ENCODE assay signal across 8 mouse cellular contexts in genomic region chr13:59834786-59835452, GRCm38 (mm10). TPM values are rescaled to one million over a fixed set of nuclear protein-coding genes. Genes with fewer than 3 reads are reported as not detected.
DNase-seq lines count a peak whose midpoint lies in the region; ATAC-seq lines count a peak whose summit lies in the region.

No protein-coding gene starts in this region.

- H3K4me1 ChIP-seq in neural tube, embryonic 13.5 days (replicated peaks) = no peaks in the 10 kb centered on the region
- no peaks in the 10 kb centered on the region for H3K4me1 ChIP-seq in neural tube, embryonic 14.5 days (ENCODE audit: control insufficient read depth, insufficient read depth, low read length)

- ATAC-seq in neural tube, embryonic 13.5 days (ENCODE audit: low read depth) = 0 out of 2 replicates have a peak, but pooled peaks have one; percentile 16
- ATAC-seq in granulocyte monocyte progenitor cell, adult 5-6 weeks (replicated peaks; ENCODE audit: poor library complexity, severe bottlenecking) = peak; percentile 51
- ATAC-seq in neural tube, embryonic 14.5 days (ENCODE audit: low read depth) = 0 out of 2 replicates have a peak, but pooled peaks have one; percentile 16
- no peak for ATAC-seq in megakaryocyte-erythroid progenitor cell, adult 5-6 weeks (replicated peaks; ENCODE audit: low FRiP score, low TSS enrichment, poor library complexity, severe bottlenecking)

- no peak overlapping the region for H3K4me3 ChIP-seq in neural tube, embryonic 13.5 days
- no peak overlapping the region for H3K4me3 ChIP-seq in neural tube, embryonic 14.5 days (ENCODE audit: low read depth, low read length)

- intact Hi-C loops in left cerebral cortex, postnatal 36 days (cut with DNase I) = no loop called here

- no peak overlapping the region for H3K4me2 ChIP-seq in neural tube, embryonic 13.5 days
- H3K4me2 ChIP-seq in neural tube, embryonic 14.5 days (ENCODE audit: low read depth, low read length) = no peak overlapping the region

- no peak overlapping the region for H3K27ac ChIP-seq in neural tube, embryonic 13.5 days (replicated peaks)
- no peak overlapping the region for H3K27ac ChIP-seq in neural tube, embryonic 14.5 days (ENCODE audit: low read depth, low read length)

- H3K9me3 ChIP-seq in neural tube, embryonic 13.5 days = no peaks in the 10 kb centered on the region
- no peaks in the 10 kb centered on the region for H3K9me3 ChIP-seq in neural tube, embryonic 14.5 days (ENCODE audit: control insufficient read depth, low read length)

- WGBS in neural tube, embryonic 13.5 days = 49% methylated on average over 4 of the region's 4 CpGs
- 51% methylated on average over 4 of the region's 4 CpGs for WGBS in neural tube, embryonic 14.5 days

- H3K36me3 ChIP-seq in neural tube, embryonic 13.5 days = no peaks in the 10 kb centered on the region
- no peaks in the 10 kb centered on the region for H3K36me3 ChIP-seq in neural tube, embryonic 14.5 days (ENCODE audit: control insufficient read depth, insufficient read depth, low read length)

- no peak overlapping the region for H3K9ac ChIP-seq in neural tube, embryonic 13.5 days
- no peak overlapping the region for H3K9ac ChIP-seq in neural tube, embryonic 14.5 days (replicated peaks; ENCODE audit: low read depth, low read length)

- no peaks in the 10 kb centered on the region for H3K27me3 ChIP-seq in neural tube, embryonic 13.5 days
- H3K27me3 ChIP-seq in neural tube, embryonic 14.5 days (ENCODE audit: control insufficient read depth, insufficient read depth, low read length) = no peaks in the 10 kb centered on the region

- no peak for DNase-seq in neural tube, embryonic 10.5 days (ENCODE audit: extremely low spot score, low spot score)
- peak; percentile 60 to 71 for DNase-seq in left cerebral cortex, postnatal 36 days (ENCODE audit: low spot score in 2 of 2)
- DNase-seq in adrenal gland, adult (ENCODE audit: inconsistent age in 2 of 2, low spot score in 1 of 2) = no peak
- DNase-seq in cerebellum, postnatal 14 days = no peak

RNA-seq across cellular contexts. Expression of gene Tut7, which starts 12.0 kb away (rescaled TPM):
- polyA plus RNA-seq in neural tube, embryonic 13.5 days (2015; fragmentation: Nextera tagmentation; extraction: Ambion mirVana) = 45.5 and 50.5 TPM in 2 replicates
- 63.9 and 77.9 TPM in 2 replicates for total RNA-seq in granulocyte monocyte progenitor cell, adult 5-6 weeks (2014; fragmentation: Nextera tagmentation)
- 114 and 117 TPM in 2 replicates for total RNA-seq in granulocyte monocyte progenitor cell, adult 5-6 weeks (2017)
- 10 to 100 TPM; 56.0 to 66.8 TPM for total RNA-seq in left cerebral cortex, postnatal 36 days (2021)
- polyA plus RNA-seq in neural tube, embryonic 14.5 days (2014; fragmentation: Nextera tagmentation; extraction: Ambion mirVana) = 45.1 and 51.8 TPM in 2 replicates
- total RNA-seq in megakaryocyte-erythroid progenitor cell, adult 5-6 weeks (2014; fragmentation: Nextera tagmentation) = 169 and 191 TPM in 2 replicates
- total RNA-seq in megakaryocyte-erythroid progenitor cell, adult 5-6 weeks (2017) = 249 and 329 TPM in 2 replicates

RNA-seq across cellular contexts. Expression of gene Gm49354, which starts 52.9 kb away (rescaled TPM):
- polyA plus RNA-seq in neural tube, embryonic 13.5 days (2015; fragmentation: Nextera tagmentation; extraction: Ambion mirVana) = not detected in 2 replicates
- not detected in 2 replicates for total RNA-seq in granulocyte monocyte progenitor cell, adult 5-6 weeks (2014; fragmentation: Nextera tagmentation)
- not detected in 2 replicates for total RNA-seq in granulocyte monocyte progenitor cell, adult 5-6 weeks (2017)
- not detected for total RNA-seq in left cerebral cortex, postnatal 36 days (2021)
- polyA plus RNA-seq in neural tube, embryonic 14.5 days (2014; fragmentation: Nextera tagmentation; extraction: Ambion mirVana) = not detected in 2 replicates
- not detected in 2 replicates for total RNA-seq in megakaryocyte-erythroid progenitor cell, adult 5-6 weeks (2014; fragmentation: Nextera tagmentation)
- total RNA-seq in megakaryocyte-erythroid progenitor cell, adult 5-6 weeks (2017) = not detected in 2 replicates

Comparison
In these comparisons a context has a peak if more than half of its experiments do, and no peak if none do; other contexts are left out.
1. DNase-seq: peak in left cerebral cortex, postnatal 36 days (2 of 2); none in neural tube, embryonic 10.5 days (single experiment), adrenal gland, adult (0 of 2) and cerebellum, postnatal 14 days (0 of 2).